Mouse (Mus musculus): ENCODE data around the gene Acta2.

- TF ChIP-seq GATA1 (IDR thresholded peaks at IDR 0.05; ENCODE audit: low read length) (no peak), TAL1 (IDR thresholded peaks at IDR 0.05; ENCODE audit: low read length) (no peak)
Measured at GRCm38 (mm10) chr19:34273073-34273472, 17.7 kb upstream of the Acta2 start.

Data from erythroblast, embryonic 14.5 days (primary cell).